Mouse (Mus musculus) urinary bladder, postnatal 10 days (tissue): Measurements from ENCODE around the gene Dab1.

Source experiments
- DNase-seq: peaks from one replicate; pipeline ENCODE4 v3.0.0; 2022; ENCODE audit warnings: low spot score

Gene Dab1

GRCm38 (mm10) chr4:103619321-103619945 lies at the start of gene Dab1:
Gene Dab1, plus strand, starts transcription at chr4:103619359.
- no peak for DNase-seq

- DNase-seq = no peak
Observed at GRCm38 (mm10) chr4:103571721-103572352, 47.3 kb upstream of the Dab1 start.

- DNase-seq = no peak
Observed at GRCm38 (mm10) chr4:103575556-103575955, 43.6 kb upstream of the Dab1 start.

- DNase-seq = no peak
Observed at GRCm38 (mm10) chr4:103576305-103576704, 42.9 kb upstream of the Dab1 start.

- DNase-seq = no peak
Observed at GRCm38 (mm10) chr4:103577111-103577815, 41.9 kb upstream of the Dab1 start.

GRCm38 (mm10) chr4:103577821-103578220 lies 41.3 kb upstream of the Dab1 start:
- no peak for DNase-seq

GRCm38 (mm10) chr4:103580021-103580420 lies 39.1 kb upstream of the Dab1 start:
- no peak for DNase-seq

- no peak for DNase-seq
Observed at GRCm38 (mm10) chr4:103615011-103615410, 4.1 kb upstream of the Dab1 start.

- no peak for DNase-seq
Observed at GRCm38 (mm10) chr4:103619946-103620371, 800 bp downstream of the Dab1 start.

GRCm38 (mm10) chr4:103620590-103621155 lies 1.5 kb downstream of the Dab1 start:
- no peak for DNase-seq

- no peak for DNase-seq
Observed at GRCm38 (mm10) chr4:103621586-103621985, 2.4 kb downstream of the Dab1 start.

GRCm38 (mm10) chr4:103630177-103630576 lies 11.0 kb downstream of the Dab1 start:
- no peak for DNase-seq

GRCm38 (mm10) chr4:103636168-103636776 lies 17.1 kb downstream of the Dab1 start:
- DNase-seq = no peak

GRCm38 (mm10) chr4:103648209-103648896 lies 29.2 kb downstream of the Dab1 start:
- DNase-seq = no peak

- DNase-seq = no peak
Observed at GRCm38 (mm10) chr4:103655740-103656139, 36.6 kb downstream of the Dab1 start.

- DNase-seq = no peak
Observed at GRCm38 (mm10) chr4:103661386-103661785, 42.2 kb downstream of the Dab1 start.

GRCm38 (mm10) chr4:103667438-103667837 lies 48.3 kb downstream of the Dab1 start:
- DNase-seq = no peak

GRCm38 (mm10) chr4:103677195-103677594 lies 58.0 kb downstream of the Dab1 start:
- no peak for DNase-seq

GRCm38 (mm10) chr4:103678501-103678900 lies 59.3 kb downstream of the Dab1 start:
- DNase-seq = no peak

- DNase-seq = no peak
Observed at GRCm38 (mm10) chr4:103685136-103685535, 66.0 kb downstream of the Dab1 start.

- DNase-seq = no peak
Observed at GRCm38 (mm10) chr4:103691717-103692116, 72.6 kb downstream of the Dab1 start.

GRCm38 (mm10) chr4:103699755-103700154 lies 80.6 kb downstream of the Dab1 start:
- no peak for DNase-seq
